Mouse (Mus musculus): ENCODE results near the gene Ccdc9. TPM values are rescaled to one million over a fixed set of nuclear protein-coding genes. Genes with fewer than 3 reads are reported as not detected.

The Ccdc9 gene
- polyA plus RNA-seq, 1 experiment: 24.3 TPM

GRCm38 (mm10) chr7:16240281-16240977 lies 46.2 kb downstream of the Ccdc9 start:
- Histone ChIP-seq H3K27me3 (replicated peaks; ENCODE audit: control insufficient read depth, insufficient read depth, low read length) (no peaks in the 10 kb centered on the region), H3K36me3 (ENCODE audit: control insufficient read depth, insufficient read depth, low read length) (no peaks in the 10 kb centered on the region), H3K4me3 (ENCODE audit: insufficient read depth, low read depth, low read length) (no peak overlapping the region), H3K27ac (ENCODE audit: insufficient read depth, low read depth, low read length) (no peak overlapping the region), H3K4me1 (ENCODE audit: control insufficient read depth, insufficient read depth, low read length) (no peaks in the 10 kb centered on the region)
- TF ChIP-seq CTCF (conservative IDR thresholded peaks at IDR 0.05; ENCODE audit: insufficient read depth, insufficient read length, low read depth, low read length): no peak
- no peak for TF ChIP-seq POLR2A (IDR thresholded peaks at IDR 0.05; ENCODE audit: low read depth, low read length)
- 85% methylated on average over 7 of the region's 7 CpGs for WGBS
- DNase-seq: no peak

GRCm38 (mm10) chr7:16239554-16239997 lies 47.0 kb downstream of the Ccdc9 start:
- WGBS: 16% methylated on average over 9 of the region's 9 CpGs
- no peak for TF ChIP-seq CTCF (conservative IDR thresholded peaks at IDR 0.05; ENCODE audit: insufficient read depth, insufficient read length, low read depth, low read length)
- TF ChIP-seq POLR2A (IDR thresholded peaks at IDR 0.05; ENCODE audit: low read depth, low read length): no peak
- Histone ChIP-seq H3K36me3 (ENCODE audit: control insufficient read depth, insufficient read depth, low read length) (no peaks in the 10 kb centered on the region), H3K27ac (ENCODE audit: insufficient read depth, low read depth, low read length) (no peak overlapping the region; the same call in 1 of the 2 replicates), H3K4me3 (ENCODE audit: insufficient read depth, low read depth, low read length) (no peak overlapping the region), H3K4me1 (ENCODE audit: control insufficient read depth, insufficient read depth, low read length) (no peaks in the 10 kb centered on the region), H3K27me3 (replicated peaks; ENCODE audit: control insufficient read depth, insufficient read depth, low read length) (no peaks in the 10 kb centered on the region)
- DNase-seq: peak; percentile 25

GRCm38 (mm10) chr7:16229869-16230268 lies 56.7 kb downstream of the Ccdc9 start:
- Histone ChIP-seq H3K4me1 (ENCODE audit: control insufficient read depth, insufficient read depth, low read length) (peaks cover 16% of the 10 kb centered on the region), H3K4me3 (ENCODE audit: insufficient read depth, low read depth, low read length) (no peak overlapping the region), H3K27ac (ENCODE audit: insufficient read depth, low read depth, low read length) (peak overlapping the region; percentile 91), H3K36me3 (ENCODE audit: control insufficient read depth, insufficient read depth, low read length) (no peaks in the 10 kb centered on the region), H3K27me3 (replicated peaks; ENCODE audit: control insufficient read depth, insufficient read depth, low read length) (no peaks in the 10 kb centered on the region)
- TF ChIP-seq POLR2A (IDR thresholded peaks at IDR 0.05; ENCODE audit: low read depth, low read length) (no peak), CTCF (conservative IDR thresholded peaks at IDR 0.05; ENCODE audit: insufficient read depth, insufficient read length, low read depth, low read length) (no peak)
- peak; percentile 84 for DNase-seq
- WGBS: 36% methylated on average over 5 of the region's 5 CpGs

Other genes with a start within 250 kb of the Ccdc9 start
- 7.9 and 8.6 TPM in 2 replicates for gene Bicra, start 238.9 kb downstream of the Ccdc9 start, polyA plus RNA-seq (2012; rRNA removed)
- 0.03 TPM in 1 of 2 replicates, not detected in the other for gene Zfp541, start 225.0 kb downstream of the Ccdc9 start, polyA plus RNA-seq (2012; rRNA removed)
- gene Napa, start 188.3 kb downstream of the Ccdc9 start, polyA plus RNA-seq (2012; rRNA removed): 177 and 207 TPM in 2 replicates
- gene Kptn, start 166.9 kb downstream of the Ccdc9 start, polyA plus RNA-seq (2012; rRNA removed): 28.7 and 32.5 TPM in 2 replicates
- 0.33 and 0.38 TPM in 2 replicates for gene Slc8a2, start 157.0 kb downstream of the Ccdc9 start, polyA plus RNA-seq (2012; rRNA removed)
- gene Meis3, start 111.7 kb downstream of the Ccdc9 start, polyA plus RNA-seq (2012; rRNA removed): 3.8 and 6.6 TPM in 2 replicates
- gene Dhx34, start 64.8 kb downstream of the Ccdc9 start, polyA plus RNA-seq (2012; rRNA removed): 22.7 and 28.9 TPM in 2 replicates
- 0.34 and 0.39 TPM in 2 replicates for gene C5ar2, start 42.6 kb downstream of the Ccdc9 start, polyA plus RNA-seq (2012; rRNA removed)
- gene C5ar1, start 27.3 kb downstream of the Ccdc9 start, polyA plus RNA-seq (2012; rRNA removed): 3.4 and 4.2 TPM in 2 replicates
- 23.1 and 30.7 TPM in 2 replicates for gene Inafm1, start 13.2 kb downstream of the Ccdc9 start, polyA plus RNA-seq (2012; rRNA removed)
- gene Bbc3, start 21.6 kb upstream of the Ccdc9 start, polyA plus RNA-seq (2012; rRNA removed): 5.1 and 5.2 TPM in 2 replicates
- gene Sae1, start 101.0 kb upstream of the Ccdc9 start, polyA plus RNA-seq (2012; rRNA removed): 23.0 and 29.2 TPM in 2 replicates
- gene Zc3h4, start 114.1 kb upstream of the Ccdc9 start, polyA plus RNA-seq (2012; rRNA removed): 23.9 and 25.9 TPM in 2 replicates
- gene Tmem160, start 166.0 kb upstream of the Ccdc9 start, polyA plus RNA-seq (2012; rRNA removed): 112 and 125 TPM in 2 replicates
- not detected in 2 replicates for gene Npas1, start 190.9 kb upstream of the Ccdc9 start, polyA plus RNA-seq (2012; rRNA removed)